Mouse (Mus musculus): ENCODE data around the gene Leo1. TPM values are rescaled to one million over a fixed set of nuclear protein-coding genes. Genes with fewer than 3 reads are reported as not detected.

The Leo1 gene
- polyA plus RNA-seq, 1 experiment from 2014 or later: 43.6 TPM

- Histone ChIP-seq H3K9ac (ENCODE audit: low read depth, low read length) (no peak overlapping the region), H3K36me3 (ENCODE audit: control insufficient read depth, insufficient read depth, low read length) (peaks cover 49% of the 10 kb centered on the region), H3K4me2 (ENCODE audit: low read length) (no peak overlapping the region), H3K9me3 (replicated peaks; ENCODE audit: control insufficient read depth, low read length, poor library complexity, severe bottlenecking) (no peaks in the 10 kb centered on the region), H3K4me1 (ENCODE audit: control insufficient read depth, insufficient read depth, low read length) (peaks cover 2% of the 10 kb centered on the region), H3K4me3 (ENCODE audit: low read depth, low read length) (no peak overlapping the region), H3K27me3 (ENCODE audit: control insufficient read depth, insufficient read depth, low read depth, low read length) (no peaks in the 10 kb centered on the region), H3K27ac (ENCODE audit: low read length) (no peak overlapping the region)
- ATAC-seq: no peak
- 88% methylated on average over 3 of the region's 3 CpGs for WGBS
These were observed 6.7 kb downstream of the Leo1 start for GRCm38 (mm10) chr9:75448021-75448420.

DNA sequence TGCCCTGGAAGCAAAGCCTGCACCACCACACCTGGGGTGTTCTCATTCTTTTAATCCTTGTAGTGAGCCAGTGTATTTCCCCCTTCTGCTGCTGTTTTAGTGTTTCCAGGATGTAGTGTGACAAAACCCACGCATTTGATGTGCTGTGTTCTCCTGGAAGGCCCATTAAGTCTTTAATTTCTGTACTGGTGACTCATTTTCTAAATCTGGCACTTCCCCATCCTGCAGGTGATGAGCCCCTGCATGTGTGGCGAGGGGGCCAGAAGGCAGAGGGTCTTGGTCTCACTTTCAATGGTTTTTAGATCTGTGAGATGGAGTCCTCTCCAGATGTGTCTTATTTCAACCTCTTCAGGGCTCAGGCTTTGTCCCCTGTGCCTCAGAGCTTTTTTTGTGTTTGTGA lies 12.7 kb downstream of the Leo1 start:
- ATAC-seq: no peak

DNA sequence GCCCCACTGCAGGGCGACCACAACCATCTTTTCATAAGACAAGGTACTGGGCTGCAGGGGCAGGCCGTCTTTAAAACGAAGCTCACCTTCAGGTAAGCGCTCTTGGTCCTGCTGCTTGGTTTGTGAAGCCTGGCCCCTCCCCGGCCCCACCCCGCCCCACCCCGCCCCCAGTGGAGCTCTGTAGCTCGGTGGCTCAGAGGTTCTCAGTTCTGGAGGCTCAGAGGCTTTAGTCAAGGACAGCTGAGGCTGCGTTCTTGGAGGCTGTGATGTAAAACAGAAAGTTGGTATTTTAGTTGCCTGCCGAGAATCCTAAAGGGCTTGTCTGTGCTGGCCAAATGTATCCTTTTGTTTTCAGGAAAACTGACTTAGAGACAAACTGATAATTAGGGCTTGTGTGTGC lies 14.4 kb downstream of the Leo1 start:
- H3K9ac ChIP-seq (ENCODE audit: low read depth, low read length): no peak overlapping the region
- no peaks in the 10 kb centered on the region for H3K27me3 ChIP-seq (ENCODE audit: control insufficient read depth, insufficient read depth, low read depth, low read length)
- no peak overlapping the region for H3K4me2 ChIP-seq (ENCODE audit: low read length)
- H3K36me3 ChIP-seq (ENCODE audit: control insufficient read depth, insufficient read depth, low read length): peaks cover 71% of the 10 kb centered on the region
- H3K4me3 ChIP-seq (ENCODE audit: low read depth, low read length): no peak overlapping the region
- no peak for ATAC-seq
- H3K27ac ChIP-seq (ENCODE audit: low read length): no peak overlapping the region
- H3K4me1 ChIP-seq (ENCODE audit: control insufficient read depth, insufficient read depth, low read length): no peaks in the 10 kb centered on the region
- H3K9me3 ChIP-seq (replicated peaks; ENCODE audit: control insufficient read depth, low read length, poor library complexity, severe bottlenecking): no peaks in the 10 kb centered on the region
- WGBS: 86% methylated on average over 10 of the region's 10 CpGs

More for the DNA sequence above, 12.7 kb downstream of the Leo1 start:
- Histone ChIP-seq H3K36me3 (ENCODE audit: control insufficient read depth, insufficient read depth, low read length) (peaks cover 68% of the 10 kb centered on the region), H3K27me3 (ENCODE audit: control insufficient read depth, insufficient read depth, low read depth, low read length) (no peaks in the 10 kb centered on the region), H3K9ac (ENCODE audit: low read depth, low read length) (no peak overlapping the region), H3K27ac (ENCODE audit: low read length) (no peak overlapping the region), H3K4me1 (ENCODE audit: control insufficient read depth, insufficient read depth, low read length) (no peaks in the 10 kb centered on the region), H3K9me3 (replicated peaks; ENCODE audit: control insufficient read depth, low read length, poor library complexity, severe bottlenecking) (no peaks in the 10 kb centered on the region), H3K4me2 (ENCODE audit: low read length) (no peak overlapping the region), H3K4me3 (ENCODE audit: low read depth, low read length) (no peak overlapping the region)
- WGBS: 94% methylated on average over 2 of the region's 2 CpGs

DNA sequence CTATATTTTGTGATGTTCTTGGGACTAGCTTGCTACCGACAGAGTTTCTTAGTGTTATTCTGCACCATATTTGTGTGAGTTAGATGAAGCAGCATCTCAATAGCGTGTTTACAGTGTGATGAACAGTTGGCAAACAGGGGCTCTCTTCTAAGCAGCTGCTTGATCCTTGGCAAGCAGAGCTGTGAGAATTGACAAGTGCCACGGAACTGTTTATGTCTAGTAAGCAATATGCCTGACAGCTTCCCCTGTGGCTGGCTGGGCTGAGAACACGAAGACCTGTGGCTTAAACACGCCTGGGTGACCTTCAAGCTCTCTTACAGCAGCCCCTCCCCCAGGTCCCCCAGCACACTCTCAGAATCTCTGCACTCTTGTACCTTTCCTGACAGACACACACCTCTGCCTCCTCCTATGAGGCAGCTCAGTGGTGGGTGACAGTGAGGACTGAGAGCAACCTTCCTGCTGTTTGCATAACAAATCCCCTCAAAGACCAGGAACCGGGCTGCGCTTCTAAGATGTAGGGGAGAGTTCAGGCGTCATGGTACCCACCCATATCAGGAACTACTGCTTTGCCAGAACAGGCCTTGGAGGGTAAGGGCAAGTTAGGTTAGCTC lies 21.8 kb downstream of the Leo1 start:
- no peak overlapping the region for H3K9ac ChIP-seq (ENCODE audit: low read depth, low read length)
- no peak overlapping the region for H3K27ac ChIP-seq (ENCODE audit: low read length)
- H3K36me3 ChIP-seq (ENCODE audit: control insufficient read depth, insufficient read depth, low read length): peaks cover 43% of the 10 kb centered on the region
- no peaks in the 10 kb centered on the region for H3K4me1 ChIP-seq (ENCODE audit: control insufficient read depth, insufficient read depth, low read length)
- 75% methylated on average over 8 of the region's 8 CpGs for WGBS
- no peaks in the 10 kb centered on the region for H3K9me3 ChIP-seq (replicated peaks; ENCODE audit: control insufficient read depth, low read length, poor library complexity, severe bottlenecking)
- no peak overlapping the region for H3K4me3 ChIP-seq (ENCODE audit: low read depth, low read length)
- ATAC-seq: no peak
- no peak overlapping the region for H3K4me2 ChIP-seq (ENCODE audit: low read length)
- H3K27me3 ChIP-seq (ENCODE audit: control insufficient read depth, insufficient read depth, low read depth, low read length): no peaks in the 10 kb centered on the region

- Histone ChIP-seq H3K9ac (ENCODE audit: low read depth, low read length) (no peak overlapping the region), H3K4me2 (ENCODE audit: low read length) (no peak overlapping the region), H3K27me3 (ENCODE audit: control insufficient read depth, insufficient read depth, low read depth, low read length) (no peaks in the 10 kb centered on the region), H3K9me3 (replicated peaks; ENCODE audit: control insufficient read depth, low read length, poor library complexity, severe bottlenecking) (no peaks in the 10 kb centered on the region), H3K27ac (ENCODE audit: low read length) (no peak overlapping the region), H3K4me3 (ENCODE audit: low read depth, low read length) (no peak overlapping the region), H3K4me1 (ENCODE audit: control insufficient read depth, insufficient read depth, low read length) (no peaks in the 10 kb centered on the region), H3K36me3 (ENCODE audit: control insufficient read depth, insufficient read depth, low read length) (peaks cover 26% of the 10 kb centered on the region)
- no peak for ATAC-seq
- WGBS: 95% methylated on average over 9 of the region's 9 CpGs
These were observed 24.5 kb downstream of the Leo1 start for GRCm38 (mm10) chr9:75465856-75466255.

DNA sequence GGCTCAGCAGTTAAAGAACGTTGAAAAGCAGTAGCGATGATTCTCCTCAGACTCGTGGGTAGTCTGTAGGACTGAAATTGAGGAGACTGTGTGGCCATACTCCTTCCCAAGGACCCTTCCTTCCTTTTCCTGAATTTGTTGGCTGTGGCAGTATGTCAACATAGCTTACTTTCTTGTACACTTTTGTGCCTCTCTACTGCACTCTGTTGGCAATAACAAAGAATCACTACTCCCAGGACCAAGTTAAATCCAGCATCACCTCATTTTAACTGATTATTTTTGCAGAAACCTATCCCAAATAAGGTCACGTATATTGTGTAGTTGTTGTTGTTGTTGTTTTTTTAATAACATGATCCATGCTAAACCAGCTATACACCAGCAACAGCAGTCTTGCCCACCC lies 25.3 kb downstream of the Leo1 start:
- Histone ChIP-seq H3K4me2 (ENCODE audit: low read length) (no peak overlapping the region), H3K4me1 (ENCODE audit: control insufficient read depth, insufficient read depth, low read length) (no peaks in the 10 kb centered on the region), H3K4me3 (ENCODE audit: low read depth, low read length) (no peak overlapping the region), H3K36me3 (ENCODE audit: control insufficient read depth, insufficient read depth, low read length) (peaks cover 27% of the 10 kb centered on the region), H3K27me3 (ENCODE audit: control insufficient read depth, insufficient read depth, low read depth, low read length) (no peaks in the 10 kb centered on the region), H3K27ac (ENCODE audit: low read length) (no peak overlapping the region), H3K9me3 (replicated peaks; ENCODE audit: control insufficient read depth, low read length, poor library complexity, severe bottlenecking) (no peaks in the 10 kb centered on the region), H3K9ac (ENCODE audit: low read depth, low read length) (no peak overlapping the region)
- 88% methylated on average over 4 of the region's 4 CpGs for WGBS
- no peak for ATAC-seq

DNA sequence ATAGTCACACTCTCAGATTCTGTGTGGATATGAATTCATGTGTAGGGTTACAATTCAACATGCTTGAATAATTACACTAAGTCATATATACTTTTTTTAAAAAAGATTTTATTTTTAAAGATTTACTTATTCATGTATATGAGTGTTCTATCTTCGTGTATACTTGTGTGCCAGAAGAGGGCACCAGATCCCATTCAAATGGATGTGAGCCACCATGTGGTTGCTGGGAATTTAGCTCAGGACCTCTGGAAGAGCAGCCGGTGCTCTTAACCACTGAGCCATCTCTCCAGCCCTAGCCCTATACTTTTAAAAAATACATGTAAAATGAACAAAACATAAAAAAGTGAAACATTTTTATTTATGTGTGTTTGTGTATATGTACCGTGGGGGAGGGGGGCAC lies 26.3 kb downstream of the Leo1 start:
- H3K27me3 ChIP-seq (ENCODE audit: control insufficient read depth, insufficient read depth, low read depth, low read length): no peaks in the 10 kb centered on the region
- no peak overlapping the region for H3K9ac ChIP-seq (ENCODE audit: low read depth, low read length)
- H3K9me3 ChIP-seq (replicated peaks; ENCODE audit: control insufficient read depth, low read length, poor library complexity, severe bottlenecking): no peaks in the 10 kb centered on the region
- no peaks in the 10 kb centered on the region for H3K4me1 ChIP-seq (ENCODE audit: control insufficient read depth, insufficient read depth, low read length)
- ATAC-seq: no peak
- H3K4me2 ChIP-seq (ENCODE audit: low read length): no peak overlapping the region
- H3K4me3 ChIP-seq (ENCODE audit: low read depth, low read length): no peak overlapping the region
- peaks cover 30% of the 10 kb centered on the region for H3K36me3 ChIP-seq (ENCODE audit: control insufficient read depth, insufficient read depth, low read length)
- WGBS: 95% methylated on average over 3 of the region's 3 CpGs
- H3K27ac ChIP-seq (ENCODE audit: low read length): no peak overlapping the region

GRCm38 (mm10) chr9:75468297-75468696 lies 27.0 kb downstream of the Leo1 start:
- Histone ChIP-seq H3K36me3 (ENCODE audit: control insufficient read depth, insufficient read depth, low read length) (peaks cover 27% of the 10 kb centered on the region), H3K9me3 (replicated peaks; ENCODE audit: control insufficient read depth, low read length, poor library complexity, severe bottlenecking) (no peaks in the 10 kb centered on the region), H3K4me1 (ENCODE audit: control insufficient read depth, insufficient read depth, low read length) (no peaks in the 10 kb centered on the region), H3K27me3 (ENCODE audit: control insufficient read depth, insufficient read depth, low read depth, low read length) (no peaks in the 10 kb centered on the region), H3K27ac (ENCODE audit: low read length) (no peak overlapping the region), H3K4me2 (ENCODE audit: low read length) (no peak overlapping the region), H3K9ac (ENCODE audit: low read depth, low read length) (no peak overlapping the region), H3K4me3 (ENCODE audit: low read depth, low read length) (no peak overlapping the region)
- ATAC-seq: no peak
- 79% methylated on average over 14 of the region's 14 CpGs for WGBS

- Histone ChIP-seq H3K4me2 (ENCODE audit: low read length) (no peak overlapping the region), H3K27me3 (ENCODE audit: control insufficient read depth, insufficient read depth, low read depth, low read length) (no peaks in the 10 kb centered on the region), H3K9me3 (replicated peaks; ENCODE audit: control insufficient read depth, low read length, poor library complexity, severe bottlenecking) (no peaks in the 10 kb centered on the region), H3K27ac (ENCODE audit: low read length) (no peak overlapping the region), H3K9ac (ENCODE audit: low read depth, low read length) (no peak overlapping the region), H3K4me1 (ENCODE audit: control insufficient read depth, insufficient read depth, low read length) (peaks cover 3% of the 10 kb centered on the region; the same call in 1 of the 2 replicates), H3K36me3 (ENCODE audit: control insufficient read depth, insufficient read depth, low read length) (peaks cover 15% of the 10 kb centered on the region), H3K4me3 (ENCODE audit: low read depth, low read length) (no peak overlapping the region)
- ATAC-seq: no peak
- WGBS: 78% methylated on average over 3 of the region's 3 CpGs
These were observed 35.9 kb downstream of the Leo1 start for GRCm38 (mm10) chr9:75477212-75477611.

All from midbrain, embryonic 16.5 days (tissue).